Mouse (Mus musculus) E14TG2a.4 (cell line): Measurements from ENCODE around the gene Alg12.

Source experiments
- CTCF ChIP-seq: conservative IDR thresholded peaks from 2 replicates; pipeline ENCODE4 v1.5.1; 2014; ENCODE audit warnings: low read length
- NANOG ChIP-seq: IDR thresholded peaks from 2 replicates; pipeline ENCODE4 v1.6.1; 2014; ENCODE audit warnings: borderline replicate concordance, low read length, mixed read lengths

DNA sequence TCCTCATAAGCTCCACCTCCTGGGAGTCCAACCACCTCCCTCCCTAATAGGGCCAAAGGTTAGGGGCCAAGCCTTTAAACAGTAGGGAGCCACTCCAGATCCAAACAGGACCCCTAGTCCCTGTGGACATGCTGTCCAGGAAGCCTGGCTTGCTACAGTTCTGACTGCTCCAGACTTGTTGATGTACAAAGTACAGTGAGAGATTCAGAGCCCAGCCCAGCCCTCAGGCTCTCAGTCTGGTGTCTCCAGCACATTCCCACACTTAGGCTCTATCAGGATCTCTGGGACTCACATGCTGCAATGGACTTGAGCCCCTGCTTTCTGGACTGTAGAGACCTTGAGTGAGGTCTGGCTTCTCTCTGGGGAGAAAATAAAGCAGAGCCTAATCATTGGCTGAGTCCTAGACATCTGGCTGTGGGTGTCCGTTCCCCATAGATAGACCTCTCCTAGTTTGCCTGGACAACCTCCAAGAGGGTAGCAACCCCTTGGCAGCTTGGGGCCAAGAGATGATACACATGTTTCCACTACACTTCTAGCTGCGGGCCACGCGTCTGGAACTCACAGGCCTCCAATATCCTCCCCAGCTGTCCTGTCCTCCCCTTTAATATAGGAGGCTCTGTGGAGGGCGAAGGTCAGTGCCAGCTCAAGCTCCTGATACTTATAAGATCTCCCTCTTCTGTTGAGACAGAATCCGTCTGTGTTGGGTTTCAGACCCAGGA, 49.1 kb upstream of the Alg12 start:
- TF ChIP-seq CTCF (no peak), NANOG (no peak)
